Mouse (Mus musculus): ENCODE results near the gene Ttll12. TPM values are rescaled to one million over a fixed set of nuclear protein-coding genes. Genes with fewer than 3 reads are reported as not detected.

Gene Ttll12
- polyA plus RNA-seq, 1 experiment from 2014 or later: 19.8 TPM

DNA sequence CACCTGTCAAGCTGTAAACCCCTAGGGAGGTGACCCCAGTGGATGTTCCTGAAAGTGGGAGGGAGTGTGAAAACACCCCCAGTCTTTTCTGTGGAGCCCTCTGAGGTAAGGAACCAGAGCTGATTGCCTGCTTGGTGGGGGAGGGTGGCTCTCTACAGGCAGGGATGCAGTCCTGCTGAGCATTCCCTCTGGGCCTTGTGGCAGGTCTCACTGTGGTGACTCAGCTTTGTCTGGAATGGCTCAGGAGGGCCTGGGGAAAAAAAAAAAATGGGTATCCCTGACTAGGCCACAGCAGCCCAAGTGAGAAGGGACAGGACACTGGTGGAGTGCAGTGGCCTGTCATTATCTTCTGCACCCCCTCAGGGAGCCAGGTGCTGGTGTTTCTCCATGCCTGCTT, 1.8 kb downstream of the Ttll12 start:
- H3K4me1 ChIP-seq (ENCODE audit: control insufficient read depth in 2 of 2, insufficient read depth in 2 of 2, low read length in 2 of 2): peaks cover 18 to 21% of the 10 kb centered on the region in 2 experiments
- 0 out of 2 replicates have a peak, but pooled peaks cover 5% of the 10 kb centered on the region for H3K36me3 ChIP-seq (ENCODE audit: control insufficient read depth, insufficient read depth, low read length)
- 0 out of 4 replicates have a peak overlapping the region, but pooled peaks of 1 of the 2 experiments have one; percentile 10 for H3K27ac ChIP-seq (replicated peaks in 1 of 2; ENCODE audit: control insufficient read depth in 1 of 2, insufficient read depth in 1 of 2, low read depth in 2 of 2, low read length in 2 of 2)
- 0 out of 2 replicates have a peak overlapping the region, but pooled peaks have one; percentile 4 for H3K9ac ChIP-seq (ENCODE audit: low read length)
- H3K4me2 ChIP-seq (ENCODE audit: low read length): peak overlapping the region; percentile 88
- ATAC-seq (ENCODE audit: insufficient number of reproducible peaks, insufficient read depth, low FRiP score, low read depth): 0 out of 2 replicates have a peak, but pooled peaks have one; percentile 1
- H3K27me3 ChIP-seq (ENCODE audit: control insufficient read depth, insufficient read depth, low read length): no peaks in the 10 kb centered on the region
- H3K9me3 ChIP-seq (ENCODE audit: control insufficient read depth, low read length): no peaks in the 10 kb centered on the region
- no peak overlapping the region for H3K4me3 ChIP-seq (ENCODE audit: control insufficient read depth in 1 of 2, insufficient read depth in 1 of 2, low read depth in 1 of 2, low read length in 2 of 2)

DNA sequence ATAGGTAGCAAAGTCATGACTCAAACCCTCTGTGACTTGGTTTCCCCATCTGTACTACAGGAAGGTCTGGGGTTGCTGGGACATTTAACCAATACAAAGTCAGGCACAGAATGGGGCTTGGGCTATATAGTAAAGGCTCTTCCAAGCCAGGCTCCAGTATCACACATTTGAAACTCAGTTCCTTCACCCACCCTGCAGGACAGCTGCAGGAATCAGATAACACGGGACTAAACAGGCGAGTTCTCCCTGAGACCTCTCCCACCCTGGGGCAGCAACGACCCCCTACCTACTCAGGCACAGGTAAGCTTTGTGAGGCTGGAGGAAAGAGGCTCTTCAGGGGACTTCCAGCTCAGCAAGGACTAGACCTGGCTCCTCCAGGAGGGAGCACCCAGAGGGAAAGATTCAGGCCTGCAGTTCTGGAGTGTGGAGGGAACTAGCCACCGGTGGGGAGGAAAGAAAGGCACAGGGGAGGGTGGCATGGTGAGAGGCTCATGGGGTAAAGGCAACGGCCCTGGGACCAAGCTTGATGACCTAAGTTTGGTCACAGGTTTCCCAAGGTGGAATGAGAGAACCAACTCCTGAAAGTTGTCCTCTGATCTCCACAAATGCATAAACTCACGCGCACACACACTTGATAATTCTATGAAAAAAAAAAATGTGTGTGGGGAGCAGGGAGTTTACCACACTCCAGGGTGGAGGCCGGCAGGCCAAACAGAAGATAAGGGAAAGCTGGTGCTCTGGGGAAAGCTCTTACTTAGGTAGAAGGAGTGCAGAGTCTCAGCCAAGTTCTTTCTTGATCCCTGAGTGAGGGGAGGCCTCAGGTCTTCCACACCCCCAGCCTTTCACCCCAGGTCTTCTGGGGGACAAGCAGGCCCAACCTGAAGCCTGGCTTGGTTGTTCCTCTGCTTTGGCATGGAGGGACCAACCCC, 2.4 kb downstream of the Ttll12 start:
- 50% methylated on average over 8 of the region's 8 CpGs for WGBS
- no peak for ATAC-seq (ENCODE audit: insufficient number of reproducible peaks, insufficient read depth, low FRiP score, low read depth)

DNA sequence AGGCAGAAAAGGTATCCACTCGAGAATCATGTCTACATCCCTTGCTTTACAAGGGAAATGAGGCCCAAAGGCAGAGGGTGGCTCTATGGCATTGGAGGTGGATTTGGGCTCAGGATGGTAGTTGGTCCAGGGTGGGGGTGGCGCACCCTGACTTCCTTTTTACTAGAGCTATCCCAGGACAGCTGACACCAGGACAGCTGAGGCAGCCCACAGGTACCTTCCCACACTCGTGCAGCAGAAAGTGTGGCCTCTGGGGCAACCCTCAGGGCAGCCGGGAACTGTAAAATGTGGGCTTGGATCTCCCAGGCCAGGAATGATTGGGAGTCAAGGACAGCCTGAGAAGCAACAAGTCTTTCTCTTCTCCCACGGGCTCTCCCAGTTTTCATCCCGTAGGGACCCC, 3.2 kb downstream of the Ttll12 start:
- Histone ChIP-seq H3K4me3 (ENCODE audit: control insufficient read depth in 1 of 2, insufficient read depth in 1 of 2, low read depth in 1 of 2, low read length in 2 of 2) (no peak overlapping the region), H3K9ac (ENCODE audit: low read length) (no peak overlapping the region), H3K4me2 (ENCODE audit: low read length) (no peak overlapping the region), H3K27me3 (ENCODE audit: control insufficient read depth, insufficient read depth, low read length) (no peaks in the 10 kb centered on the region), H3K9me3 (ENCODE audit: control insufficient read depth, low read length) (no peaks in the 10 kb centered on the region), H3K4me1 (ENCODE audit: control insufficient read depth in 2 of 2, insufficient read depth in 2 of 2, low read length in 2 of 2) (peaks cover 18 to 21% of the 10 kb centered on the region in 2 experiments), H3K36me3 (ENCODE audit: control insufficient read depth, insufficient read depth, low read length) (peaks cover 17% of the 10 kb centered on the region), H3K27ac (replicated peaks in 1 of 2; ENCODE audit: control insufficient read depth in 1 of 2, insufficient read depth in 1 of 2, low read depth in 2 of 2, low read length in 2 of 2) (no peak overlapping the region)
- ATAC-seq (ENCODE audit: insufficient number of reproducible peaks, insufficient read depth, low FRiP score, low read depth): no peak
- WGBS: 73% methylated on average over 6 of the region's 6 CpGs

More for the DNA sequence above, 2.4 kb downstream of the Ttll12 start:
- 0 out of 2 replicates have a peak overlapping the region, but pooled peaks have one; percentile 4 for H3K9ac ChIP-seq (ENCODE audit: low read length)
- H3K4me1 ChIP-seq (ENCODE audit: control insufficient read depth in 2 of 2, insufficient read depth in 2 of 2, low read length in 2 of 2): peaks cover 18 to 21% of the 10 kb centered on the region in 2 experiments
- no peak overlapping the region for H3K4me3 ChIP-seq (ENCODE audit: control insufficient read depth in 1 of 2, insufficient read depth in 1 of 2, low read depth in 1 of 2, low read length in 2 of 2)
- H3K27me3 ChIP-seq (ENCODE audit: control insufficient read depth, insufficient read depth, low read length): no peaks in the 10 kb centered on the region
- H3K4me2 ChIP-seq (ENCODE audit: low read length): peak overlapping the region; percentile 88; the same call in 1 of the 2 replicates
- H3K36me3 ChIP-seq (ENCODE audit: control insufficient read depth, insufficient read depth, low read length): 0 out of 2 replicates have a peak, but pooled peaks cover 9% of the 10 kb centered on the region
- H3K27ac ChIP-seq (replicated peaks in 1 of 2; ENCODE audit: control insufficient read depth in 1 of 2, insufficient read depth in 1 of 2, low read depth in 2 of 2, low read length in 2 of 2): no peak overlapping the region
- H3K9me3 ChIP-seq (ENCODE audit: control insufficient read depth, low read length): no peaks in the 10 kb centered on the region

DNA sequence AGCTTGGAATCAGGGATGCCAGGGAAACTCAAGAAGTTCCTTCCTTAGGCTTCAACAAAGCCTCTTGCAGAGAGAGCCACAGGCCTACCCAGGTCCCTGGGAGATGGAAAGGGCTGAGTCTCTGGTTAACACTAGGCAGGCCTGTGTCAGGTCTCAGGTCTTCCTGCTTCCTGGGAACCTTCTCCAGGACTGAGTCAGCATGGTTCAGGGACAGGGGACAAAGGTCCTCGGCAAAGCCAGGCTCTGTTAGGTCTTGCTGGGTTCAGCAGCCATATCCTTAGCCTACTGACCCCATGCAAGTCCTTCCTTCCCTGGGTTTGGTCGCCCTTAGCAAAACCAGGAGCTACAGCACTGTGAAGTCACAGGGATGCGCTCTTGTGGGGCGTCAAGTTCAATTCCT, 4.1 kb downstream of the Ttll12 start:
- Histone ChIP-seq H3K27ac (replicated peaks in 1 of 2; ENCODE audit: control insufficient read depth in 1 of 2, insufficient read depth in 1 of 2, low read depth in 2 of 2, low read length in 2 of 2) (no peak overlapping the region), H3K4me3 (ENCODE audit: control insufficient read depth in 1 of 2, insufficient read depth in 1 of 2, low read depth in 1 of 2, low read length in 2 of 2) (no peak overlapping the region), H3K4me2 (ENCODE audit: low read length) (no peak overlapping the region), H3K4me1 (ENCODE audit: control insufficient read depth in 2 of 2, insufficient read depth in 2 of 2, low read length in 2 of 2) (peaks cover 18 to 21% of the 10 kb centered on the region in 2 experiments), H3K9me3 (ENCODE audit: control insufficient read depth, low read length) (peaks cover 8% of the 10 kb centered on the region), H3K27me3 (ENCODE audit: control insufficient read depth, insufficient read depth, low read length) (no peaks in the 10 kb centered on the region), H3K36me3 (ENCODE audit: control insufficient read depth, insufficient read depth, low read length) (peaks cover 26% of the 10 kb centered on the region), H3K9ac (ENCODE audit: low read length) (no peak overlapping the region)
- no peak for ATAC-seq (ENCODE audit: insufficient number of reproducible peaks, insufficient read depth, low FRiP score, low read depth)
- 97% methylated on average over 4 of the region's 4 CpGs for WGBS

DNA sequence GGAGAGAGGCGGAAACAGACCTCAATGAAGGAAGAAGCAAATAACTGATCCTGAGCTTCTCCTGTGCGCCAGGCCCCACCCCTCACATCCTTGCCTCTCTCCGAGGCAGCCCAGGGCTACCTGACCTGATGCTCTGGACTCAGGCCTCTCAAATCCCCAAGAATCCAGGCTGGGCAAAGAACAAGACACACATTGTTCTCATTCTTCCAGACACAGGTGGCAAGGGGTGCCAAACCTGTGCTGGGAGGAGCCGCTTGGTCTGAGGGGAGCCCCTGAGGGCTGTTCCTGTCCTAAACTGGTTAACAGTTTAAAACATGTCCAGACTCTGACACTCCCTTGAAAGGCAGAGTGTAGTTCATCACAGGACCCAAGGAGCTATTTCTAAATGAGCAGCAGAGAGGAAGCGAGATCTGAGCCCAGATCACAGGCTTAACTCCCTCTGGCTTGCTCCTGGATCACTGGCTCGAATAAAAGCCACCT, 10.2 kb downstream of the Ttll12 start:
- Histone ChIP-seq H3K36me3 (ENCODE audit: control insufficient read depth, insufficient read depth, low read length) (peaks cover 78% of the 10 kb centered on the region), H3K27ac (replicated peaks in 1 of 2; ENCODE audit: control insufficient read depth in 1 of 2, insufficient read depth in 1 of 2, low read depth in 2 of 2, low read length in 2 of 2) (no peak overlapping the region), H3K4me1 (ENCODE audit: control insufficient read depth in 2 of 2, insufficient read depth in 2 of 2, low read length in 2 of 2) (no peaks in the 10 kb centered on the region), H3K4me2 (ENCODE audit: low read length) (no peak overlapping the region), H3K27me3 (ENCODE audit: control insufficient read depth, insufficient read depth, low read length) (no peaks in the 10 kb centered on the region), H3K9ac (ENCODE audit: low read length) (no peak overlapping the region), H3K9me3 (ENCODE audit: control insufficient read depth, low read length) (peaks cover 8% of the 10 kb centered on the region), H3K4me3 (ENCODE audit: control insufficient read depth in 1 of 2, insufficient read depth in 1 of 2, low read depth in 1 of 2, low read length in 2 of 2) (no peak overlapping the region)
- no peak for ATAC-seq (ENCODE audit: insufficient number of reproducible peaks, insufficient read depth, low FRiP score, low read depth)
- 93% methylated on average over 6 of the region's 6 CpGs for WGBS

DNA sequence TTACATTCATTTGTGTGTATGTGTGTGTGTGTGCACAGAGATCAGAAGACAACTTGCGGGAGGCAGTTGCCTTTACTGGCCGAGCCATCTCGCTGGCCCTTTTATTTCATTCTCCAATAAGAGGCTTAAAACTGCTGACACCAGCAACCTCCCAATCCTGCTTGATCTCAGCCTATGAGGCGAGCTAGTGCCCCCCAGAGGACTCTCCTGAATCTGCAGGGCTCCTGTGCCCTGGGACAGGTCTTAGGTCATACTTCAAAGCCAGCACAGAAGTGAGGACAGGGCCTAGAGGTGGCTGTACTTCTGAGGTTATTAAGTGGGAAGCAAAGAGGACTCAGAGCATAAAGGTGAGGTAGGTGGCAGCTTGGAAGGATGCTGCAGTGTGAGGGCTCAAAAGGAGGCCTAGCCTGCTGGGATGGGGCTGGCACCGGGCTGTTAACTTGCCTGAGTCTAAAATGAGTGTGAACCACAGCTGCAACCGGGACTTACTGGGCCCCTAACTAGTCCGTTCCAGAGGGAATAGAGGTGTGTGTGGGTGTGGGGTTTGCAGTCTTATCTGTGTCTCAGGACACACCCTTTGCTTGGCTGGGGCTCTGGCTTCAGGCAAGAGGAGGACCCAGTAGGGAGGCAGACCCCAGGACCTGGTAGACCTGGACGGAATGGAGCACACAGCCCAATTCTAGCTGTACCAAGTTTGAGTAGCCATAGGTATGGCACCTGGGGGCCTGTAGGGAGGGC, 11.4 kb downstream of the Ttll12 start:
- 75% methylated on average over 8 of the region's 8 CpGs for WGBS
- Histone ChIP-seq H3K27ac (replicated peaks in 1 of 2; ENCODE audit: control insufficient read depth in 1 of 2, insufficient read depth in 1 of 2, low read depth in 2 of 2, low read length in 2 of 2) (no peak overlapping the region), H3K9ac (ENCODE audit: low read length) (no peak overlapping the region), H3K36me3 (ENCODE audit: control insufficient read depth, insufficient read depth, low read length) (peaks cover 89% of the 10 kb centered on the region), H3K4me2 (ENCODE audit: low read length) (no peak overlapping the region), H3K4me1 (ENCODE audit: control insufficient read depth in 2 of 2, insufficient read depth in 2 of 2, low read length in 2 of 2) (no peaks in the 10 kb centered on the region), H3K27me3 (ENCODE audit: control insufficient read depth, insufficient read depth, low read length) (no peaks in the 10 kb centered on the region), H3K4me3 (ENCODE audit: control insufficient read depth in 1 of 2, insufficient read depth in 1 of 2, low read depth in 1 of 2, low read length in 2 of 2) (no peak overlapping the region), H3K9me3 (ENCODE audit: control insufficient read depth, low read length) (peaks cover 8% of the 10 kb centered on the region)
- peak; percentile 42; the same call in 1 of the 2 replicates for ATAC-seq (ENCODE audit: insufficient number of reproducible peaks, insufficient read depth, low FRiP score, low read depth)

DNA sequence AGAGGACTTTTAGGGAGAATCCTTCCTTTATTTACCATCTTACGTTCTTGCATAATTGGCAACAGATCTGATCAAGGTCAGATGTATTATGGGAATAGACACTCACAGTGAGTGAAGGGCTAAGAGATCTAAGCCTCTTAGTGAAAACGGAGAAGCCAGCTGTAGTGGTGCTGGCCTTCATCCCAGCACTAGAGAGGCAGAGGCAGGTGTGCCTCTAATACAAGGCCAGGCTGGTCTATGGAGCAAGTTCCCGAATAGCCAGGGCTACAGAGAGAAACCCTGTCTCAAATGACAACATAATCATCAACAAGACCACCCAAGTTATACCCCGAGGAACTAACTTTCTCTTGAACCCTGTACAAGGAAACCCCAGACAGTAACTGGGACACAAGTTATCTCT, 12.0 kb downstream of the Ttll12 start:
- Histone ChIP-seq H3K36me3 (ENCODE audit: control insufficient read depth, insufficient read depth, low read length) (peaks cover 89% of the 10 kb centered on the region), H3K9me3 (ENCODE audit: control insufficient read depth, low read length) (peaks cover 8% of the 10 kb centered on the region), H3K27ac (replicated peaks in 1 of 2; ENCODE audit: control insufficient read depth in 1 of 2, insufficient read depth in 1 of 2, low read depth in 2 of 2, low read length in 2 of 2) (no peak overlapping the region), H3K9ac (ENCODE audit: low read length) (no peak overlapping the region), H3K4me2 (ENCODE audit: low read length) (no peak overlapping the region), H3K27me3 (ENCODE audit: control insufficient read depth, insufficient read depth, low read length) (no peaks in the 10 kb centered on the region), H3K4me1 (ENCODE audit: control insufficient read depth in 2 of 2, insufficient read depth in 2 of 2, low read length in 2 of 2) (no peaks in the 10 kb centered on the region), H3K4me3 (ENCODE audit: control insufficient read depth in 1 of 2, insufficient read depth in 1 of 2, low read depth in 1 of 2, low read length in 2 of 2) (no peak overlapping the region)
- no peak for ATAC-seq (ENCODE audit: insufficient number of reproducible peaks, insufficient read depth, low FRiP score, low read depth)
- WGBS: 85% methylated on average over 4 of the region's 4 CpGs
